Mouse (Mus musculus) embryonic facial prominence, embryonic 13.5 days (tissue): ENCODE measurements around the gene Dync1li2. TPM values are rescaled to one million over a fixed set of nuclear protein-coding genes. Genes with fewer than 3 reads are reported as not detected.
A peak's percentile ranks its signal among the peaks of the same experiment; 100 is the strongest.

Experiments used
- ATAC-seq: fragments of 200-750 bp; cut with Nextera tagmentation; 2 replicates; pipeline ENCODE4 v1.8.0; 2017; ENCODE audit warnings: low read depth; ENCODE audit not compliant: insufficient number of reproducible peaks, insufficient read depth, low FRiP score, low TSS enrichment
- H3K27ac ChIP-seq: fragments of 300-500 bp; sonication (generic); 2 replicates; pipeline ENCODE4 v1.5.1; 2015; ENCODE audit warnings: moderate library complexity, mild to moderate bottlenecking, inconsistent platforms
- H3K27me3 ChIP-seq: fragments of 300-500 bp; sonication (generic); 2 replicates; pipeline ENCODE4 v1.6.1; 2015; ENCODE audit warnings: mild to moderate bottlenecking, inconsistent platforms
- H3K36me3 ChIP-seq: fragments of 300-500 bp; sonication (generic); 2 replicates; pipeline ENCODE4 v1.6.1; 2015; ENCODE audit warnings: mild to moderate bottlenecking, inconsistent platforms
- H3K4me1 ChIP-seq: fragments of 300-500 bp; sonication (generic); 2 replicates; pipeline ENCODE4 v1.6.1; 2015; ENCODE audit warnings: inconsistent platforms
- H3K4me2 ChIP-seq: fragments of 300-500 bp; sonication (generic); 2 replicates; pipeline ENCODE4 v1.6.1; 2015; ENCODE audit warnings: moderate library complexity, mild to moderate bottlenecking, inconsistent platforms
- H3K4me3 ChIP-seq: fragments of 300-500 bp; sonication (generic); 2 replicates; pipeline ENCODE4 v1.5.1; 2015; ENCODE audit warnings: mild to moderate bottlenecking, inconsistent platforms
- H3K9ac ChIP-seq: fragments of 300-500 bp; sonication (generic); 2 replicates; pipeline ENCODE4 v1.6.1; 2015; ENCODE audit warnings: mild to moderate bottlenecking, inconsistent platforms
- H3K9me3 ChIP-seq: fragments of 300-500 bp; sonication (generic); 2 replicates; pipeline ENCODE4 v1.6.1; 2016; ENCODE audit warnings: inconsistent platforms
- WGBS: fragments of 180-500 bp; shearing (Covaris S2); methylation state at CpG from one replicate; pipeline ENCODE4 v1.1.7; 2015; ENCODE audit warnings: mixed read lengths; 5-methylcytosine and 5-hydroxymethylcytosine counted together
- polyA plus RNA-seq: library from polyadenylated mRNA; unstranded; fragments of >200 nt; fragmentation: Nextera tagmentation; extraction: Ambion mirVana; gene quantifications from 2 replicates; pipeline ENCODE4 v1.2.1, GENCODE M21; 2015

The Dync1li2 gene
- polyA plus RNA-seq, 1 experiment from 2014 or later: 73.0 TPM

DNA sequence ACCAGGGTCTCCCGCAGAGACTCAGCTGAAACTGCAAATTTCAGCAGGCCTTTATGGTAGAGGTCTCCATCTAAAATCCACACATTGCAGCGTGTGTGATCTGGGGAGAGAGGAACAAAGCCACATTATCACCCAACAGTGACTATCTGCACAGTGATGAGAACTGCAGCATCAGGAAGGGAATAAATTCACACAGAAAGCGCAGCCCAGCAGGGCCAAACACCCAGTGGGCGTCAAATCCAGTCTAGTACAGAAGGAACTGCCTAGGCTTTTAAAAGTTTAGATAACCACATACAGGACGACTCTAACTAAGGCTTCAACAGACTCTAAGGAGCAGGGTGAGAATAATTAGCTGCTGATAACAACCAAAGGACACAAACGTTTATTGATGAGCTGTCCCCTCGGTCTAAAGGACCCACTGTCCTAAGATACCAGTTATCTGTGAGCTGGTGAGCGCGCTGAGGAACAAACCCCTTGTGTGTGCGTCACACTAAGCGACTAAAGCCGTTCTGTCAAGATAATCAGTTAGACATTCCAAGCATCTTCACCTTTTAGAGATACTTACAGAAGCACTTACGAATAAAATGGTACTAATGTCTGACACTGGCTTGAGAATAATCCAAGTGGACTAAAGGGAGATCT is 5.2 kb downstream of the Dync1li2 start:
- Histone ChIP-seq H3K9ac (no peak overlapping the region), H3K36me3 (peaks cover 75% of the 10 kb centered on the region), H3K4me2 (no peak overlapping the region), H3K4me3 (no peak overlapping the region), H3K9me3 (no peaks in the 10 kb centered on the region), H3K27ac (no peak overlapping the region), H3K27me3 (no peaks in the 10 kb centered on the region), H3K4me1 (peaks cover 21% of the 10 kb centered on the region)
- 92% methylated on average over 13 of the region's 13 CpGs for WGBS
- no peak for ATAC-seq

DNA sequence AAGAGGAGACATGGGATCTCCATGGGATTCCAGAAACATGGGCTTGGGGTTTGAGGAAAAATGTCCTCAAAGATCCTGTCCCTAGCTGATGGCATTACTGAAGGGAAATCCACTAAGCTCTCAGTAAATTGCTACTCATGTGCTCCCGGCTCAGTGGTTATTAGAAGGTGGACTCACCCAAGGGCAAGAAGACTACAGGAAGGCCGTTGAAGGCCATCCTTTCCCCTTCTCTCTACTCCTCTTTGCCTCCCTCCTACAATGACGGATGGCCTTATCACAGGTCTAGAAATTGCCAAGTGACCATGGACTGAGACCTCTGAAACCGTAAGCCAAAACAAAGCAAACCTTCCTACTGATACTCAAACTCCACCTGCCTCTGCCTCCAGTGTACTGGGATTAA is 6.3 kb downstream of the Dync1li2 start:
- Histone ChIP-seq H3K27me3 (no peaks in the 10 kb centered on the region), H3K9me3 (no peaks in the 10 kb centered on the region), H3K4me3 (no peak overlapping the region), H3K4me2 (no peak overlapping the region), H3K9ac (peak overlapping the region; percentile 32; the same call in 1 of the 2 replicates), H3K36me3 (peaks cover 85% of the 10 kb centered on the region), H3K27ac (peak overlapping the region; percentile 44), H3K4me1 (peaks cover 16% of the 10 kb centered on the region)
- ATAC-seq: no peak
- 93% methylated on average over 4 of the region's 4 CpGs for WGBS

DNA sequence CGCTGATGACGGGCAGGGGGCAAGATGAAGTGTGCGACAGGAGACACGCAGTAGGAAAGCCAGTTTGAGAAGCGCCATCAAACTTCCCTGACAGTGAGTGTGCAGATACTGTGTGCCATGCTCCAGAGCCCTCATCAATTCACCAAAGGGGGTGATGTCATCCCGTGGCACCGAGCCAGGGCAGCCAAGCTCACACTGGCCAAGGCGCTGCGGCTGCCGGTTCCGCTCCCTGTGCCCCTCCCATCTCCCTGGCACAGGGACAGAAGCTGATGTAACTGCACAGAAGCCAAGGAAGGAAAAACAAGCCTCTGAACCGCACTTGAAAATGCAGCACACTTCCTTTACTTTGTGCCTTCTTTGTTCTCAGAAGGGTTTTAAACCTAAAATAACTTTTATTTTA is 6.8 kb downstream of the Dync1li2 start:
- peaks cover 10% of the 10 kb centered on the region for H3K4me1 ChIP-seq
- H3K27ac ChIP-seq: peak overlapping the region; percentile 44
- H3K36me3 ChIP-seq: peaks cover 91% of the 10 kb centered on the region
- 59% methylated on average over 12 of the region's 12 CpGs for WGBS
- no peaks in the 10 kb centered on the region for H3K9me3 ChIP-seq
- no peak overlapping the region for H3K9ac ChIP-seq
- H3K4me2 ChIP-seq: no peak overlapping the region
- peak; percentile 77 for ATAC-seq
- no peaks in the 10 kb centered on the region for H3K27me3 ChIP-seq
- no peak overlapping the region for H3K4me3 ChIP-seq

DNA sequence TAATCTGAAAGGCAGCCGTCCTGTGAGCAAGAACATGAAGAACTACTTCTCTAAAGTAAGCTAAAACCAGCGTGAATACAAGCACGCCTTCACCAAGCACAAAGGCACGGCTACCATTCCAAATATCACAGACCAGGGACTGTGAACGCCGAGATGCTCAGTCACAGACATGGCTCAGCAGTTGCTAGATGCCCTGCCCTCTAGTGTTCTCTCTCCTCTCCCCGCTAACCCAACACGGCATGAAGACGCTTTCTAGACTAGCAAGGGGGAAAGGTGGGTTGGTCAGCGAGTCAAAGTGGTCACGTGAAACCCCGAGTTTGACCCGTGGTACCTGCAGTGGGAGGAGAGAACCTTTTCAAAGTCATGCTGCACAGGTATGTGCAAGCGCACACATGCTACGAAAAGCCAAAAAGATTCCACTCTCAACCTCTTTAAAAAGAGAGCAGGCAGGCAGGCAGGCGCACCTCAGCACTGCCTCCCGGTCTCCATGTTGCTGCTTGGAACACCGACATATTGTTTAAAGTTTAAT is 8.0 kb downstream of the Dync1li2 start:
- 88% methylated on average over 18 of the region's 18 CpGs for WGBS
- H3K4me2 ChIP-seq: no peak overlapping the region
- H3K27ac ChIP-seq: no peak overlapping the region
- no peak overlapping the region for H3K4me3 ChIP-seq
- no peak for ATAC-seq
- peaks cover 4% of the 10 kb centered on the region; the same call in 1 of the 2 replicates for H3K4me1 ChIP-seq
- H3K36me3 ChIP-seq: peaks cover 94% of the 10 kb centered on the region
- H3K27me3 ChIP-seq: no peaks in the 10 kb centered on the region
- H3K9ac ChIP-seq: no peak overlapping the region
- no peaks in the 10 kb centered on the region for H3K9me3 ChIP-seq

DNA sequence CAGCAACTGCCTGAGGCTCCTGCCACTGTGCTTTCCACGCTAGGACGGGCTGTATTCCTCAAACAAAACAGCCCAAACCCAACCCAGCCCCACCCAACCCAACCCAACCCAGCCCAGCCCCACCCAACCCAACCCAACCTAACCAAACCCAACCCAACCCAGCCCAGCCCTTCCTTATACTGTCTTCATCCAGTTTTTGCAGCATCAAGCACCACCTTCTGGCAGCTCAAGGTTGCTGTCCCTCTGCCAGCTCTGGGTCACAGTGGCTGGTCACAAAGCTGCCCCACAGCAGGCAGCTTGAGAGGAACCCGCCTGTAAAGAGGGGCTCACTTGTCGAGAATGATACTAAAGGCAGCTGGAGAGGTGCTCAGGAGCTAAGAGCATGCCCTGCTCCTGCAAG is 8.6 kb downstream of the Dync1li2 start:
- ATAC-seq: no peak
- Histone ChIP-seq H3K27me3 (no peaks in the 10 kb centered on the region), H3K4me2 (no peak overlapping the region), H3K4me3 (no peak overlapping the region), H3K9me3 (no peaks in the 10 kb centered on the region), H3K4me1 (peaks cover 4% of the 10 kb centered on the region; the same call in 1 of the 2 replicates), H3K9ac (no peak overlapping the region), H3K27ac (no peak overlapping the region), H3K36me3 (peaks cover 94% of the 10 kb centered on the region)
- WGBS: 82% methylated on average over 4 of the region's 4 CpGs

DNA sequence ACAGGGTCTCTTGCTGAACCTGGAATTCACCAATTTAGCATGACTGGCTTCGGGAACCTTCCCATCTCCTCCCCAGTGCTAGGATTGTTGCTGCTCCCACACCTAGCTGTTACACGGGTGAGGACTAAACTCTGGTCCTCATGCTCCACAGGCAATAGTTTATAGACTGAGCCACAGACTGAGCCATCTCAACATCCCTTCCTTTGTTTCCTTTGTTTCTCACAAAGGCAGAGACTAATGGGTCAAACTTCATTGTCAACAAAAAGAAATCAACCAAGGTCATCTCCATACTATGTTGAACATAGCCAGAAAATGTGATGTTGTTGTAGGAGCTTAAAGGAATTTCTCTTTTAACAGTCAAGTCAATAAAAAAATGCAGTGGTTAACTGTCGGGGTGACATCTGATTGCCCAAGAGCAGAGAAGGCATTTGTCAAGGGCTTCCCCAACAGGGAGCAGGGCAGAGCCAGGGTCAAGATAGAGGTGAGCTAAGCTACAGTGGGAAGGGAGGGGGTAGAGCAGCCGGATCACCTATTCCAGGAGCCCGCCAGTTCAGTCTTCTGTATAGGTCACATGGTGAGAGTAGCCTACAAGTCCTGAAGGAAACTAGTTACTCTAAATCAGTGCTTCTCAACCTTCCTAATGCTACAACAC is 9.5 kb downstream of the Dync1li2 start:
- no peak for ATAC-seq
- WGBS: 94% methylated on average over 5 of the region's 5 CpGs
- Histone ChIP-seq H3K9me3 (no peaks in the 10 kb centered on the region), H3K27me3 (no peaks in the 10 kb centered on the region), H3K4me2 (no peak overlapping the region), H3K27ac (no peak overlapping the region), H3K4me1 (peaks cover 4% of the 10 kb centered on the region; the same call in 1 of the 2 replicates), H3K9ac (no peak overlapping the region), H3K4me3 (no peak overlapping the region), H3K36me3 (peaks cover 94% of the 10 kb centered on the region)

DNA sequence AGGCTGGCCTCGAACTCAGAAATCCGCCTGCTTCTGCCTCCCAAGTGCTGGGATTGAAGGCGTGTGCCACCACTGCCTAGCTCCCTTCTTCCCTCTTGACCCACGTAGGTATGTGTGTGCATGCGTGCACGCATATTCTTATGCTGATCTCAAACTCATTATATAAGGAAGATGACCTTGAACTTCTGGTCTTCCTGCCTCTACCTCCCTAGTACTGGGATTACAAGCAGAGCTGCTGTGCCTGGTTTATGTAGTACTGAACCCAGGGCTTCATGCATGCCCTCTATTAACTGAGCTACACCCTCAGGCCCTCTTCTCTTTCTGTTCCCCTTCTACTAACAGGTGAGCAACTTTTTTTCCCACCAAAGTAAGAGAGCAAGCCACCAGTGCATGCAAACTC is 10.2 kb downstream of the Dync1li2 start:
- Histone ChIP-seq H3K36me3 (peaks cover 97% of the 10 kb centered on the region), H3K27me3 (no peaks in the 10 kb centered on the region), H3K4me3 (no peak overlapping the region), H3K4me1 (peaks cover 4% of the 10 kb centered on the region; the same call in 1 of the 2 replicates), H3K9me3 (no peaks in the 10 kb centered on the region), H3K4me2 (no peak overlapping the region), H3K27ac (no peak overlapping the region), H3K9ac (no peak overlapping the region)
- 96% methylated on average over 6 of the region's 6 CpGs for WGBS
- ATAC-seq: no peak

DNA sequence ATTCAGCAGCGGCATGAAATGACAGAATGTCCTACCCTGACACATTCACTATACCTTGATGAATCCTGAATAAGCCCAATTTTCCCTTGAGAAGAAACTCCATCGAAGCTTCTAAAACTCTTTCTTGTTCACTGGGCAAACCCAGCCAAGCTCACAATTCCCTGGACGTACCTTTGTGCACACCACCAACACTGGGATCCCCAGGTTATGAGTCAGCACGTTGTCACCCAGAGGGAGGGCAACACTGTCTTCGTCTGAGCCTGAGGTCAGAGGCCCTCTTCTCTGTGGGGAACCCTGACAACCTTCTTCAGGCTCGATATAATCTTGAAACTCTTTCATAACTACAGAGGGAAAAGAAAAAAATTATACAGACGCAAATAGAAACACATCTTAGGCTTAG is 12.6 kb downstream of the Dync1li2 start:
- Histone ChIP-seq H3K4me2 (no peak overlapping the region), H3K9me3 (no peaks in the 10 kb centered on the region), H3K27ac (no peak overlapping the region), H3K27me3 (no peaks in the 10 kb centered on the region), H3K9ac (no peak overlapping the region), H3K4me3 (no peak overlapping the region), H3K36me3 (peaks cover 97% of the 10 kb centered on the region), H3K4me1 (no peaks in the 10 kb centered on the region)
- ATAC-seq: no peak
- 90% methylated on average over 7 of the region's 7 CpGs for WGBS

DNA sequence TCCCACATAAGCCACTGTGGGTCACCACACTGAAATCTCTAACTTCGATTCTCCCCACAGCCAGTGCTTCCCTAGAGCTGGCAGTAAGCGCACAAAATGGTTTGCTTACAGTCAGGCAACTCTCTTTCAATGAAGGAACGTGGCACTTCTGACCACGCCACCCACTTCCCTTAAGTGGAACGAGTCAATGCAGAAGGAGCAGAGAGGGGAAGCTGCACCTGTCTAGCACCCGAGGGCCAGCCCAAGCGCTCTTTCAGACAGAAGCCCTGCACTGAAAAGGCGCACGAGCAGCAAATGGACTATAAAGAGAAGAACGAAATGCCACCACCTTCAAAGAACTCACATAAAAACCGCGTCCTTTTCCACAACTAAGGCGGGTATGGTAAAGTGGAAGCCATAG is 15.1 kb downstream of the Dync1li2 start:
- no peak overlapping the region for H3K4me3 ChIP-seq
- 94% methylated on average over 13 of the region's 13 CpGs for WGBS
- no peak for ATAC-seq
- no peaks in the 10 kb centered on the region for H3K4me1 ChIP-seq
- no peak overlapping the region for H3K27ac ChIP-seq
- H3K27me3 ChIP-seq: no peaks in the 10 kb centered on the region
- no peak overlapping the region for H3K9ac ChIP-seq
- H3K9me3 ChIP-seq: no peaks in the 10 kb centered on the region
- no peak overlapping the region for H3K4me2 ChIP-seq
- peaks cover 99% of the 10 kb centered on the region for H3K36me3 ChIP-seq

DNA sequence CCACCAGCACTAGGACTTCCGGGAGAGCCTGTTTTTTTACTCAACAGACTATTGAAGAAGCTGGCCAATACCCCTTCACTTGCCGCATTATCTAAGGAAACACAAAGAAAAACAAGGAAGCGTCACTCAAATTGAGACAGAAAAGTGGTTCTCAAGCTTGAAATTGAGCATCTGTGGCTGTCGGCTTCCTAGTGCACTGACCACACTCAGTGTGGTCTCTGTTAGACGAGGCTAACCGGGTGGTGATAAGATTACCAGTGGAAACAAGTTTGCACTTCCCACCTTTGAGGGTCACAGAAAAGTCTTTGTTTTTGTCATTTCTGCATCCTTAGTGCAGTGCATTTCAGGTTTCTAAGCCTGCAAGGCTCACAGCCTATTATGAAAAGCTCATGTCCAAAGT is 20.5 kb downstream of the Dync1li2 start:
- H3K27ac ChIP-seq: no peak overlapping the region
- peaks cover 97% of the 10 kb centered on the region for H3K36me3 ChIP-seq
- H3K4me2 ChIP-seq: no peak overlapping the region
- no peak overlapping the region for H3K4me3 ChIP-seq
- no peaks in the 10 kb centered on the region for H3K4me1 ChIP-seq
- ATAC-seq: no peak
- no peak overlapping the region for H3K9ac ChIP-seq
- 90% methylated on average over 6 of the region's 6 CpGs for WGBS
- H3K9me3 ChIP-seq: no peaks in the 10 kb centered on the region
- no peaks in the 10 kb centered on the region for H3K27me3 ChIP-seq

DNA sequence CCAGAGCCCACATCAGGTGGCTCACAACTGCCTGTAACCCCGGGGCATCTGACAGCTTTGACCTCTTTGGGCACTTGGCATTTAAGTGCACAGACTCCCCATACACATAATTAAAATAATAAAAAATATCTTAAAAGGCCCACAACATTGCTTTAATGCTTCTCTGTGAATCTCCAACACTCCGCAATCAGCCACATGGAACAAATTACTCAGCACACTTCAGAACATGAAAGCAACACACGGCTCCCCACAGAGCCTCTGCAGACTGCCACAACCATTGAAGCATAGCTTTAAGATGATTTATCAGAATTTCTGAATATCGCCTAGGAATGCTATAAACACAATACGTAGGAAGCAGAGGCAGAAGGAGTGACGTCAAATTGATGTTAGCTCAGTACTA is 26.8 kb downstream of the Dync1li2 start:
- Histone ChIP-seq H3K9ac (no peak overlapping the region), H3K36me3 (peaks cover 39% of the 10 kb centered on the region), H3K4me3 (no peak overlapping the region), H3K4me1 (peaks cover 2% of the 10 kb centered on the region; the same call in 1 of the 2 replicates), H3K4me2 (no peak overlapping the region), H3K27me3 (no peaks in the 10 kb centered on the region), H3K27ac (no peak overlapping the region), H3K9me3 (no peaks in the 10 kb centered on the region)
- WGBS: 64% methylated on average over 6 of the region's 6 CpGs
- ATAC-seq: no peak

DNA sequence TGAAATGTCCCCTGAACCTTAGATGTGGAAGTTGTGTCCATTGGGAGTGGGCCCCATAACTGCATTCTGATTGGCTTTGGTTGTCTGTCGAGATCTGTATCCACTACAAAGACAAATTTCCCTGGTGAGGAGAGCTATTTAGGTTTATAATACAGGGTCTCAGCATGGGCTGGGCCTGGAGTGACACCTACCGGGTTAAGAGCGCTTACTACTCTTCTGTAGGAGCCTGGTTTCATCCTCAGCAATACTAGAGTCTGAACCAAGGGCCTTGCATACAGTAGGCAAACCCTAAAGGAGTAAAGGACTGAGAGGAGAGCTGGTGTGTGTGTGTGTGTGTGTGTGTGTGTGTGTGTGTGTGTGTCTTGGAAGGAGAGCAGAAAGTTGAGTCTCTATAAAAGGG is 28.6 kb downstream of the Dync1li2 start:
- no peak for ATAC-seq
- H3K9me3 ChIP-seq: no peaks in the 10 kb centered on the region
- H3K4me1 ChIP-seq: peaks cover 2% of the 10 kb centered on the region; the same call in 1 of the 2 replicates
- no peak overlapping the region for H3K4me2 ChIP-seq
- 72% methylated on average over 3 of the region's 3 CpGs for WGBS
- no peaks in the 10 kb centered on the region for H3K27me3 ChIP-seq
- no peak overlapping the region for H3K4me3 ChIP-seq
- H3K27ac ChIP-seq: no peak overlapping the region
- H3K36me3 ChIP-seq: peaks cover 21% of the 10 kb centered on the region
- no peak overlapping the region for H3K9ac ChIP-seq
